Mouse (Mus musculus): Measurements from ENCODE around the gene Wwox. TPM values are rescaled to one million over a fixed set of nuclear protein-coding genes. Genes with fewer than 3 reads are reported as not detected.

The Wwox gene
- polyA plus RNA-seq, 1 experiment from 2014 or later, result 13.3 TPM

- no peak overlapping the region for H3K4me3 ChIP-seq (ENCODE audit: low read depth, low read length)
- peak; percentile 78 for ATAC-seq
- H3K4me2 ChIP-seq (ENCODE audit: low read length), result 0 out of 2 replicates have a peak overlapping the region, but pooled peaks have one; percentile 4
- peaks cover 25% of the 10 kb centered on the region for H3K4me1 ChIP-seq (ENCODE audit: control insufficient read depth, insufficient read depth, low read length)
- no peak overlapping the region for H3K9ac ChIP-seq (ENCODE audit: low read depth, low read length)
- WGBS, result 17% methylated on average over 12 of the region's 12 CpGs
- H3K27me3 ChIP-seq (ENCODE audit: control insufficient read depth, insufficient read depth, low read depth, low read length), result peaks cover 3% of the 10 kb centered on the region; the same call in 1 of the 2 replicates
- no peaks in the 10 kb centered on the region for H3K36me3 ChIP-seq (ENCODE audit: control insufficient read depth, insufficient read depth, low read length)
- H3K27ac ChIP-seq (ENCODE audit: low read length), result no peak overlapping the region
- no peaks in the 10 kb centered on the region for H3K9me3 ChIP-seq (replicated peaks; ENCODE audit: control insufficient read depth, low read length, poor library complexity, severe bottlenecking)
Observed at GRCm38 (mm10) chr8:115157977-115158720, 718.7 kb downstream of the Wwox start.

DNA sequence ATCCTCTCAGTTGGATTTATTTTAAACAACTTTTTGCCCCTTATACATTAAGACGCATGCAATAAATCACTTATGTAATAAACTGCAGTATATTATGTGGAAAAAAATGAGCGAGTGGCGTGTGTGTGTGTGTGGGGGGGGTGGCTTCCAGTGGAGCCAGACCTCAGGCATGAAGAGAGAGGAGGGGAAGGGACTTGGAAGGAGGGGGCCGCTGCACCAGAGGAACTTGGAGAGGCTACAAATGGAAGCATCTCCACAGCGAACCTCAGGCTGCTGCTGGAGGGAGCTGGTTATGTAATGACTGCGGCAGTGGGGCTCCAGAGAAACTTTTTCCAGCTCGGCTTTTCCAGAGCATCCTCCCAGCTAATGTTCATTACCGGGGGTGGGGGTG is 719.3 kb downstream of the Wwox start:
- H3K9me3 ChIP-seq (replicated peaks; ENCODE audit: control insufficient read depth, low read length, poor library complexity, severe bottlenecking), result no peaks in the 10 kb centered on the region
- no peaks in the 10 kb centered on the region for H3K36me3 ChIP-seq (ENCODE audit: control insufficient read depth, insufficient read depth, low read length)
- no peak overlapping the region for H3K9ac ChIP-seq (ENCODE audit: low read depth, low read length)
- ATAC-seq, result peak; percentile 67; the same call in 1 of the 2 replicates
- H3K27me3 ChIP-seq (ENCODE audit: control insufficient read depth, insufficient read depth, low read depth, low read length), result peaks cover 3% of the 10 kb centered on the region; the same call in 1 of the 2 replicates
- 2% methylated on average over 8 of the region's 8 CpGs for whole genome bisulfite sequencing
- no peak overlapping the region for H3K4me3 ChIP-seq (ENCODE audit: low read depth, low read length)
- peak overlapping the region; percentile 43 for H3K4me2 ChIP-seq (ENCODE audit: low read length)
- H3K27ac ChIP-seq (ENCODE audit: low read length), result no peak overlapping the region
- peaks cover 25% of the 10 kb centered on the region for H3K4me1 ChIP-seq (ENCODE audit: control insufficient read depth, insufficient read depth, low read length)

DNA sequence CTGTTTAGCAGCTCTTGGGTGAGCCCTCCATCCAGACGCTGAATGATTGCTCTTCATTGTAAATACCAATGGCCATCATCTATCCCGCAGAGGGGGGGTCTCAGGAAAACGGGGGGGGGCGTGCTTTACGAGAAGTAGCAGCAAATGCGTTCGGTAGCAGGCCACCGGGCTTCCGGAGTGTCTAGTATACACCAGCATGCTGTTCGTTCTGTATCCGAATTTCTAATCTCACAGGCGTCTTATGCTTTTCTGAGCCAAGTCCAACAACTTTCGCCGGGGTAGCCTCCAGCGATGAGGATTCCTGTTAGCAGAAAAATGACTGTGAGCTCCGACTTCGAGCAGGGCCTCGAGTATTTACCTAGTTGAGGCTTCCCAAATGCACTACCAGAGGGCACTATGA is 719.8 kb downstream of the Wwox start:
- ATAC-seq, result no peak
- H3K36me3 ChIP-seq (ENCODE audit: control insufficient read depth, insufficient read depth, low read length), result no peaks in the 10 kb centered on the region
- peaks cover 25% of the 10 kb centered on the region for H3K4me1 ChIP-seq (ENCODE audit: control insufficient read depth, insufficient read depth, low read length)
- 9% methylated on average over 18 of the region's 18 CpGs for WGBS
- no peak overlapping the region for H3K27ac ChIP-seq (ENCODE audit: low read length)
- no peak overlapping the region for H3K9ac ChIP-seq (ENCODE audit: low read depth, low read length)
- 0 out of 2 replicates have a peak overlapping the region, but pooled peaks have one; percentile 7 for H3K4me3 ChIP-seq (ENCODE audit: low read depth, low read length)
- H3K4me2 ChIP-seq (ENCODE audit: low read length), result peak overlapping the region; percentile 43
- peaks cover 3% of the 10 kb centered on the region; the same call in 1 of the 2 replicates for H3K27me3 ChIP-seq (ENCODE audit: control insufficient read depth, insufficient read depth, low read depth, low read length)
- no peaks in the 10 kb centered on the region for H3K9me3 ChIP-seq (replicated peaks; ENCODE audit: control insufficient read depth, low read length, poor library complexity, severe bottlenecking)

DNA sequence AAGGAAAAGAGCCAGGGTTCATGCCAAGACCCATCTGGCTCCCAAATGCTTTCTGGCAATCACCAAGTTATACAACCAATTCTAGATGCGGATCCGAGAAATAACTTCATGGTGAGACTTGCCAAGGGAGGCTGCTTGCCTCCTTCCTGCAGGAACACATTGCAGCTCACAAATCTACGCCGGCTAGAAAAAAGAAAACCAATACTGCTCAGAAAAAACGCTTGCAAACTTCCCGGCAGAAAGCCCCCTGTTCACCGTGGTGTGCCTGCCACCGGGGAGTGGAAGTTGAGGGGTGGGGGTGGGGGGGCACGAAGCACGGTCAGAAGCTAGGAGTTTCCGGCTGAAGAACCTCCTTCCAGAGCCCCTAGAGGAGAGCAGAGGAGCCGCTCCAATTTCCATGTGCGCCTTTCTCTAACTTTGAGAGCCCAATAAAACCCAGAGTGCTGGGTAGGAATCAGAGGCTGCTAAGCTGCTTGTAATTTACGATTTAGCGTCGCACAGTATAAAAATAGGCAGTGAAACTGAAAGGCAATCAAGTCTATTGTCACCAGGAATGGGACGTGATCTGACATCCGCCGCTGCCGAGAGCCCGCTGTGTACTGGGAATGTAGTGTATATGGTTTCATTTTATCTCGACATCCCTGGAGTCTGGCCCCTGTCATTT is 720.4 kb downstream of the Wwox start:
- H3K4me1 ChIP-seq (ENCODE audit: control insufficient read depth, insufficient read depth, low read length), result peaks cover 25% of the 10 kb centered on the region
- peak overlapping the region; percentile 26 for H3K4me3 ChIP-seq (ENCODE audit: low read depth, low read length)
- H3K27ac ChIP-seq (ENCODE audit: low read length), result no peak overlapping the region
- peak overlapping the region; percentile 43 for H3K4me2 ChIP-seq (ENCODE audit: low read length)
- no peaks in the 10 kb centered on the region for H3K9me3 ChIP-seq (replicated peaks; ENCODE audit: control insufficient read depth, low read length, poor library complexity, severe bottlenecking)
- H3K9ac ChIP-seq (ENCODE audit: low read depth, low read length), result peak overlapping the region; percentile 6; the same call in 1 of the 2 replicates
- ATAC-seq, result no peak; the same call in 1 of the 2 replicates
- H3K27me3 ChIP-seq (ENCODE audit: control insufficient read depth, insufficient read depth, low read depth, low read length), result peaks cover 3% of the 10 kb centered on the region; the same call in 1 of the 2 replicates
- H3K36me3 ChIP-seq (ENCODE audit: control insufficient read depth, insufficient read depth, low read length), result no peaks in the 10 kb centered on the region
- whole genome bisulfite sequencing, result 3% methylated on average over 22 of the region's 22 CpGs

DNA sequence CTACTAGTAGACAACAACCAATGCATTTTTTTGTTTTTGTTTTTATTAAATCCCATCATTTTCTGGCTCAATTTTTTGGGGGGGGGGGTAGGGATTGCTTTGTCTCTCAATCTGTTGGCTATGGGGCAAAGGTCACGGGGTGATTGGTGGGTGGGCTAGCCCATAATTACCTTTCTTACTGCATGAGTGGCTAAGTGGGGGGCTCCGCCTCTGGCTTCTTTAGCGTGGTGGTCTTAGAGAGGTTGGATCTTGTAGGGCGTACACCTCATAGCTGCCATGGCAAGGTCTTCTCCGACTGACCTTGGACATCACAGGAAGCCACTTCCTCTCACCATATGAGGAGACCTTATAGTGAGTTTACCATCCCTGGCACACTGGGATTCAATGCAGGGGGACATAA is 721.0 kb downstream of the Wwox start:
- Histone ChIP-seq H3K4me3 (ENCODE audit: low read depth, low read length) (peak overlapping the region; percentile 26), H3K27me3 (ENCODE audit: control insufficient read depth, insufficient read depth, low read depth, low read length) (peaks cover 3% of the 10 kb centered on the region; the same call in 1 of the 2 replicates), H3K9ac (ENCODE audit: low read depth, low read length) (no peak overlapping the region)

GRCm38 (mm10) chr8:115161520-115161919 is 722.1 kb downstream of the Wwox start:
- Histone ChIP-seq H3K4me1 (ENCODE audit: control insufficient read depth, insufficient read depth, low read length) (peaks cover 25% of the 10 kb centered on the region), H3K4me2 (ENCODE audit: low read length) (no peak overlapping the region), H3K27ac (ENCODE audit: low read length) (no peak overlapping the region), H3K9me3 (replicated peaks; ENCODE audit: control insufficient read depth, low read length, poor library complexity, severe bottlenecking) (no peaks in the 10 kb centered on the region), H3K27me3 (ENCODE audit: control insufficient read depth, insufficient read depth, low read depth, low read length) (no peaks in the 10 kb centered on the region), H3K9ac (ENCODE audit: low read depth, low read length) (no peak overlapping the region), H3K4me3 (ENCODE audit: low read depth, low read length) (no peak overlapping the region), H3K36me3 (ENCODE audit: control insufficient read depth, insufficient read depth, low read length) (no peaks in the 10 kb centered on the region)
- WGBS, result 58% methylated on average over 9 of the region's 9 CpGs
- no peak for ATAC-seq

More for the DNA sequence above, 721.0 kb downstream of the Wwox start:
- H3K4me2 ChIP-seq (ENCODE audit: low read length), result peak overlapping the region; percentile 43
- H3K36me3 ChIP-seq (ENCODE audit: control insufficient read depth, insufficient read depth, low read length), result no peaks in the 10 kb centered on the region
- H3K9me3 ChIP-seq (replicated peaks; ENCODE audit: control insufficient read depth, low read length, poor library complexity, severe bottlenecking), result no peaks in the 10 kb centered on the region
- ATAC-seq, result no peak
- H3K27ac ChIP-seq (ENCODE audit: low read length), result no peak overlapping the region
- peaks cover 25% of the 10 kb centered on the region for H3K4me1 ChIP-seq (ENCODE audit: control insufficient read depth, insufficient read depth, low read length)
- 83% methylated on average over 5 of the region's 5 CpGs for WGBS

GRCm38 (mm10) chr8:115164872-115165271 is 725.4 kb downstream of the Wwox start:
- Histone ChIP-seq H3K27me3 (ENCODE audit: control insufficient read depth, insufficient read depth, low read depth, low read length) (no peaks in the 10 kb centered on the region), H3K4me3 (ENCODE audit: low read depth, low read length) (no peak overlapping the region), H3K4me2 (ENCODE audit: low read length) (no peak overlapping the region), H3K9me3 (replicated peaks; ENCODE audit: control insufficient read depth, low read length, poor library complexity, severe bottlenecking) (no peaks in the 10 kb centered on the region), H3K36me3 (ENCODE audit: control insufficient read depth, insufficient read depth, low read length) (no peaks in the 10 kb centered on the region), H3K9ac (ENCODE audit: low read depth, low read length) (no peak overlapping the region), H3K27ac (ENCODE audit: low read length) (no peak overlapping the region), H3K4me1 (ENCODE audit: control insufficient read depth, insufficient read depth, low read length) (peaks cover 6% of the 10 kb centered on the region; the same call in 1 of the 2 replicates)
- WGBS, result 43% methylated on average over 13 of the region's 13 CpGs
- ATAC-seq, result no peak

GRCm38 (mm10) chr8:115173634-115174081 is 734.2 kb downstream of the Wwox start:
- 26% methylated on average over 14 of the region's 14 CpGs for WGBS
- Histone ChIP-seq H3K27me3 (ENCODE audit: control insufficient read depth, insufficient read depth, low read depth, low read length) (peaks cover 3% of the 10 kb centered on the region; the same call in 1 of the 2 replicates), H3K27ac (ENCODE audit: low read length) (no peak overlapping the region), H3K4me2 (ENCODE audit: low read length) (peak overlapping the region; percentile 37), H3K9me3 (replicated peaks; ENCODE audit: control insufficient read depth, low read length, poor library complexity, severe bottlenecking) (no peaks in the 10 kb centered on the region), H3K4me3 (ENCODE audit: low read depth, low read length) (no peak overlapping the region), H3K36me3 (ENCODE audit: control insufficient read depth, insufficient read depth, low read length) (no peaks in the 10 kb centered on the region), H3K4me1 (ENCODE audit: control insufficient read depth, insufficient read depth, low read length) (peaks cover 7% of the 10 kb centered on the region), H3K9ac (ENCODE audit: low read depth, low read length) (0 out of 2 replicates have a peak overlapping the region, but pooled peaks have one; percentile 30)
- no peak; the same call in 1 of the 2 replicates for ATAC-seq

All from midbrain, embryonic 16.5 days (tissue).